Mouse (Mus musculus) cerebellum, postnatal 14 days (tissue): ENCODE data around the gene Nipal1.

Experiments used
- DNase-seq, 2 experiments: peaks; one replicate each; pipeline ENCODE4 v3.0.0; 2021; ENCODE audit warnings: mixed read lengths in 2 of 2

Nipal1 gene

GRCm38 (mm10) chr5:72647418-72647907 is at the start of gene Nipal1:
Gene Nipal1, plus strand, starts transcription at chr5:72647795.
- DNase-seq: peak; percentile 34 to 48

- peak; percentile 6 to 23 for DNase-seq
These were observed 46.6 kb upstream of the Nipal1 start for GRCm38 (mm10) chr5:72601006-72601405.

- no peak for DNase-seq
These were observed 44.5 kb upstream of the Nipal1 start for GRCm38 (mm10) chr5:72603138-72603537.

- no peak for DNase-seq
These were observed 30.2 kb upstream of the Nipal1 start for GRCm38 (mm10) chr5:72617413-72617812.

- no peak for DNase-seq
These were observed 26.6 kb upstream of the Nipal1 start for GRCm38 (mm10) chr5:72621022-72621421.

GRCm38 (mm10) chr5:72630026-72630425 is 17.6 kb upstream of the Nipal1 start:
- DNase-seq: no peak

- DNase-seq: no peak
These were observed 12.8 kb upstream of the Nipal1 start for GRCm38 (mm10) chr5:72634791-72635271.

- no peak for DNase-seq
These were observed 11.5 kb upstream of the Nipal1 start for GRCm38 (mm10) chr5:72636122-72636521.

GRCm38 (mm10) chr5:72636576-72636975 is 11.0 kb upstream of the Nipal1 start:
- DNase-seq: no peak

GRCm38 (mm10) chr5:72640072-72640471 is 7.5 kb upstream of the Nipal1 start:
- DNase-seq: no peak

- DNase-seq: no peak
These were observed 3.9 kb upstream of the Nipal1 start for GRCm38 (mm10) chr5:72643655-72644054.

- no peak for DNase-seq
These were observed 3.4 kb upstream of the Nipal1 start, which contains the start of gene Cnga1 for GRCm38 (mm10) chr5:72644175-72644574. Gene Cnga1, minus strand, starts transcription at chr5:72644275.

- peak in 1 of 2 experiments; percentile 13 for DNase-seq
These were observed 1.5 kb upstream of the Nipal1 start for GRCm38 (mm10) chr5:72646131-72646530.

GRCm38 (mm10) chr5:72646996-72647395 is 599 bp upstream of the Nipal1 start:
- DNase-seq: no peak

GRCm38 (mm10) chr5:72647958-72648595 is 482 bp downstream of the Nipal1 start:
- DNase-seq: peak in 1 of 2 experiments; percentile 4

GRCm38 (mm10) chr5:72648987-72649735 is 1.6 kb downstream of the Nipal1 start:
- no peak for DNase-seq

- DNase-seq: no peak
These were observed 5.6 kb downstream of the Nipal1 start for GRCm38 (mm10) chr5:72653068-72653674.

- no peak for DNase-seq
These were observed 8.7 kb downstream of the Nipal1 start for GRCm38 (mm10) chr5:72656270-72656791.

GRCm38 (mm10) chr5:72658375-72658774 is 10.8 kb downstream of the Nipal1 start:
- DNase-seq: no peak

- no peak for DNase-seq
These were observed 13.6 kb downstream of the Nipal1 start for GRCm38 (mm10) chr5:72661051-72661781.

- DNase-seq: no peak
These were observed 16.5 kb downstream of the Nipal1 start for GRCm38 (mm10) chr5:72664126-72664525.

GRCm38 (mm10) chr5:72664854-72665253 is 17.3 kb downstream of the Nipal1 start:
- no peak for DNase-seq
